Mouse (Mus musculus) cortical plate, adult 2 months (tissue): Measurements from ENCODE around the gene Nfkbil1. TPM values are rescaled to one million over a fixed set of nuclear protein-coding genes. Genes with fewer than 3 reads are reported as not detected.
A peak's percentile ranks its signal among the peaks of the same experiment; 100 is the strongest.

Experiments used
- H3K27ac ChIP-seq: fragments of 200-500 bp; 2 replicates; pipeline ENCODE4 v1.5.1; 2012; ENCODE audit warnings: low read length, control low read depth, inconsistent platforms; ENCODE audit not compliant: insufficient read depth
- H3K4me1 ChIP-seq: fragments of 200-500 bp; 2 replicates; pipeline ENCODE4 v1.6.1; 2011; ENCODE audit warnings: low read length; ENCODE audit not compliant: control insufficient read depth, insufficient read depth
- H3K4me3 ChIP-seq: fragments of 200-500 bp; 2 replicates; pipeline ENCODE4 v1.5.1; 2011; ENCODE audit warnings: mild to moderate bottlenecking, low read length, control low read depth; ENCODE audit not compliant: insufficient read depth
- CTCF ChIP-seq: fragments of 200-500 bp; IDR thresholded peaks from 2 replicates; pipeline ENCODE4 v1.5.1; 2011; ENCODE audit warnings: mild to moderate bottlenecking, control low read depth, low read length; ENCODE audit not compliant: insufficient read depth; ENCODE audit errors: extremely low read depth
- POLR2A ChIP-seq: fragments of 200-500 bp; IDR thresholded peaks from 2 replicates; pipeline ENCODE4 v1.6.1; 2011; ENCODE audit warnings: mild to moderate bottlenecking, low read length, control low read depth; ENCODE audit not compliant: insufficient read depth; ENCODE audit errors: extremely low read depth
- polyA plus RNA-seq: library from polyadenylated mRNA; depleted of rRNA; stranded (reverse); fragments of >200 nt; gene quantifications from 2 replicates; pipeline ENCODE4 v1.2.3, GENCODE M21; 2012; rRNA removed

The Nfkbil1 gene
- 12.2 and 13.8 TPM in 2 replicates for polyA plus RNA-seq

GRCm38 (mm10) chr17:35235614-35236389 lies at the start of gene Nfkbil1:
Gene Nfkbil1 (minus strand): TSS chr17:35235792.
- Histone ChIP-seq H3K4me3 (peak within 1 kb of the TSS; percentile 50), H3K27ac (peak within 1 kb of the TSS; percentile 80), H3K4me1 (peaks cover 4% of the 10 kb centered on the region; the same call in 1 of the 2 replicates)
- peak; percentile 96 for TF ChIP-seq POLR2A
- no peak for TF ChIP-seq CTCF

GRCm38 (mm10) chr17:35280276-35280675 lies 44.7 kb upstream of the Nfkbil1 start:
- H3K4me3 ChIP-seq: no peak overlapping the region
- TF ChIP-seq POLR2A: no peak
- no peak for TF ChIP-seq CTCF
- H3K27ac ChIP-seq: no peak overlapping the region
- no peaks in the 10 kb centered on the region for H3K4me1 ChIP-seq

GRCm38 (mm10) chr17:35278957-35279688 lies 43.5 kb upstream of the Nfkbil1 start:
- Histone ChIP-seq H3K4me3 (no peak overlapping the region), H3K27ac (no peak overlapping the region), H3K4me1 (no peaks in the 10 kb centered on the region)
- no peak for TF ChIP-seq POLR2A

- Histone ChIP-seq H3K4me1 (no peaks in the 10 kb centered on the region), H3K27ac (no peak overlapping the region), H3K4me3 (no peak overlapping the region)
- TF ChIP-seq CTCF (no peak), POLR2A (no peak)
Measured at GRCm38 (mm10) chr17:35278049-35278448, 42.5 kb upstream of the Nfkbil1 start.

- Histone ChIP-seq H3K27ac (no peak overlapping the region), H3K4me3 (no peak overlapping the region), H3K4me1 (no peaks in the 10 kb centered on the region)
- TF ChIP-seq CTCF (no peak), POLR2A (no peak)
Measured at GRCm38 (mm10) chr17:35276304-35276864, 40.8 kb upstream of the Nfkbil1 start.

GRCm38 (mm10) chr17:35274770-35275169 lies 39.2 kb upstream of the Nfkbil1 start:
- TF ChIP-seq CTCF: peak; percentile 83
- no peak for TF ChIP-seq POLR2A
- Histone ChIP-seq H3K27ac (no peak overlapping the region), H3K4me3 (no peak overlapping the region), H3K4me1 (no peaks in the 10 kb centered on the region)

- no peak for TF ChIP-seq CTCF
- no peak for TF ChIP-seq POLR2A
- no peak overlapping the region for H3K4me3 ChIP-seq
- H3K27ac ChIP-seq: no peak overlapping the region
- H3K4me1 ChIP-seq: no peaks in the 10 kb centered on the region
Measured at GRCm38 (mm10) chr17:35272249-35272648, 36.7 kb upstream of the Nfkbil1 start.

GRCm38 (mm10) chr17:35269653-35270347 lies 34.2 kb upstream of the Nfkbil1 start:
- Histone ChIP-seq H3K4me1 (no peaks in the 10 kb centered on the region), H3K27ac (no peak overlapping the region), H3K4me3 (no peak overlapping the region)
- TF ChIP-seq CTCF (no peak), POLR2A (no peak)

- Histone ChIP-seq H3K27ac (no peak overlapping the region), H3K4me3 (no peak overlapping the region), H3K4me1 (no peaks in the 10 kb centered on the region)
- TF ChIP-seq POLR2A (no peak), CTCF (no peak)
Measured at GRCm38 (mm10) chr17:35267399-35268086, 32.0 kb upstream of the Nfkbil1 start.
